In the genomic region with DNA sequence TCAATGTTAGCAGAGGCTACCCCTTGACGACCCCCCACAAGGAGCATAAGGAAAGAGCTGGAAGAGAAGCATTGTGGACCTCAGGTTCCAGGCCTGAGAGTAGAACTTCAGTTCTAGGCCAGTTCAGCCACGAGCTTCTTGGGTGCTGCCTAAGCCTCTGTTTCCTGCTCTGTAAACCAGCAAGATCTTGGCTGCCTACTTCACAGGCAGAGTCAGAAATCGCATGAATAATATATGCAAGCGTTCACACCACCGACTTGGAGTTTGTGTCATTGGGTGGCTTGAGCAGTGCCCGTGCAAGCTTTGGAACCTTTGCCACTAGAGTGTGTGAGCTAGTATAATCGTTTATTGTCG, we compare ENCODE assay signal across 16 mouse cellular contexts. TPM values are rescaled to one million over a fixed set of nuclear protein-coding genes. Genes with fewer than 3 reads are reported as not detected.
DNase-seq lines count a peak whose midpoint lies in the region; ATAC-seq and TF ChIP-seq lines count a peak whose summit lies in the region.
"Had no signal": no experiment of that assay in that cellular context is flagged by ENCODE, and none has a peak within 500 bp of the region (broad histone marks: within the 10 kb centered on the region; RNA-seq: fewer than 3 reads in every experiment).

No protein-coding gene starts in this region.

- no peak for TF ChIP-seq RAD21 in MEL (IDR thresholded peaks at IDR 0.05; ENCODE audit: low read depth, low read length)

- no peaks in the 10 kb centered on the region for H3K27me3 ChIP-seq in heart, embryonic 16.5 days (ENCODE audit: control insufficient read depth, insufficient read depth, low read length)
- H3K27me3 ChIP-seq in lung, embryonic 15.5 days = no peaks in the 10 kb centered on the region
- H3K27me3 ChIP-seq in MEL (ENCODE audit: control insufficient read depth in 1 of 2, insufficient read depth in 2 of 2, low read length in 2 of 2) = no peaks in the 10 kb centered on the region
- H3K27me3 ChIP-seq: embryonic facial prominence, embryonic 13.5 days; stomach, embryonic 15.5 days had no signal

- no peak overlapping the region for H3K4me3 ChIP-seq in heart, embryonic 16.5 days (ENCODE audit: low read length)
- no peak overlapping the region for H3K4me3 ChIP-seq in lung, embryonic 15.5 days
- H3K4me3 ChIP-seq in MEL (ENCODE audit: control insufficient read depth in 1 of 2, insufficient read depth in 1 of 2, low read depth in 2 of 2, low read length in 2 of 2) = no peak overlapping the region
- no peak overlapping the region for H3K4me3 ChIP-seq in embryonic fibroblast, embryonic 13.5 days (ENCODE audit: insufficient read depth, low read length)
- H3K4me3 ChIP-seq: embryonic facial prominence, embryonic 13.5 days; forebrain, embryonic 13.5 days; layer of hippocampus, adult 2 months; stomach, embryonic 15.5 days had no signal

- TF ChIP-seq CTCF in MEL (IDR thresholded peaks at IDR 0.05 in 2 of 3, conservative IDR thresholded peaks at IDR 0.05 in 1 of 3; ENCODE audit: control insufficient read depth in 1 of 3, insufficient read depth in 1 of 3, low read depth in 2 of 3, low read length in 3 of 3, poor library complexity in 1 of 3, severe bottlenecking in 1 of 3) = no peak
- TF ChIP-seq CTCF in embryonic fibroblast, embryonic 13.5 days (IDR thresholded peaks at IDR 0.05; ENCODE audit: borderline replicate concordance, insufficient read depth, low read length) = no peak

- no peak for ATAC-seq in heart, embryonic 16.5 days (replicated peaks; ENCODE audit: extremely low read depth, insufficient read depth, low FRiP score)
- ATAC-seq in lung, embryonic 15.5 days (ENCODE audit: borderline replicate concordance, extremely low read depth, low FRiP score, low TSS enrichment) = no peak
- ATAC-seq: forebrain, embryonic 13.5 days; intestine, postnatal 0 days had no signal

- H3K4me2 ChIP-seq in heart, embryonic 16.5 days (ENCODE audit: low read depth, low read length) = no peak overlapping the region
- H3K4me2 ChIP-seq in lung, embryonic 15.5 days = no peak overlapping the region
- H3K4me2 ChIP-seq: embryonic facial prominence, embryonic 13.5 days; forebrain, embryonic 13.5 days had no signal

- no peak for DNase-seq in heart, adult 8-10 months (ENCODE audit: low spot score)
- DNase-seq in lung, postnatal 25 days (ENCODE audit: low spot score) = no peak
- DNase-seq in MEL (ENCODE audit: low read depth, low spot score) = no peak
- DNase-seq in yolk sac, embryonic 10.5 days (ENCODE audit: low spot score) = no peak
- no peak for DNase-seq in layer of hippocampus, postnatal 10 days (ENCODE audit: low spot score in 2 of 2)
- DNase-seq: adrenal gland, postnatal 25 days; cerebellum, postnatal 36 days; midbrain, embryonic 14.5 days had no signal

- WGBS in heart, embryonic 16.5 days = 51% methylated on average over 8 of the region's 8 CpGs
- 35% methylated on average over 8 of the region's 8 CpGs for WGBS in lung, embryonic 15.5 days

- H3K9ac ChIP-seq in heart, embryonic 16.5 days (ENCODE audit: low read length) = no peak overlapping the region
- H3K9ac ChIP-seq in lung, embryonic 15.5 days = no peak overlapping the region
- no peak overlapping the region for H3K9ac ChIP-seq in MEL (ENCODE audit: control insufficient read depth, low read depth, low read length, poor library complexity, severe bottlenecking)
- H3K9ac ChIP-seq: forebrain, embryonic 13.5 days; stomach, embryonic 15.5 days had no signal

- H3K27ac ChIP-seq in heart, embryonic 16.5 days (ENCODE audit: low read length) = peak overlapping the region; percentile 79
- H3K27ac ChIP-seq in lung, embryonic 15.5 days = peak overlapping the region; percentile 85
- H3K27ac ChIP-seq in MEL (ENCODE audit: control insufficient read depth, low read depth, low read length) = peak overlapping the region; percentile 28; the same call in 1 of the 2 replicates
- peak overlapping the region; percentile 87 for H3K27ac ChIP-seq in embryonic fibroblast, embryonic 13.5 days (ENCODE audit: insufficient read depth, low read length)
- H3K27ac ChIP-seq: forebrain, embryonic 13.5 days; layer of hippocampus, adult 2 months had no signal

- peaks cover 54% of the 10 kb centered on the region for H3K4me1 ChIP-seq in heart, embryonic 16.5 days (ENCODE audit: control insufficient read depth, insufficient read depth, low read length)
- peaks cover 66% of the 10 kb centered on the region for H3K4me1 ChIP-seq in lung, embryonic 15.5 days
- peaks cover 46 to 83% of the 10 kb centered on the region in 2 experiments for H3K4me1 ChIP-seq in MEL (ENCODE audit: control insufficient read depth in 1 of 2, insufficient read depth in 2 of 2, low read length in 2 of 2)
- peaks cover 13% of the 10 kb centered on the region for H3K4me1 ChIP-seq in embryonic fibroblast, embryonic 13.5 days (ENCODE audit: control insufficient read depth, insufficient read depth, low read length)

- TF ChIP-seq POLR2A in MEL (IDR thresholded peaks at IDR 0.05; ENCODE audit: control insufficient read depth in 1 of 2, insufficient read depth in 1 of 2, low read depth in 1 of 2, low read length in 2 of 2, poor library complexity in 1 of 2) = no peak
- no peak for TF ChIP-seq POLR2A in embryonic fibroblast, embryonic 13.5 days (IDR thresholded peaks at IDR 0.05; ENCODE audit: low read depth, low read length)

- H3K9me3 ChIP-seq in heart, embryonic 16.5 days (replicated peaks; ENCODE audit: control insufficient read depth, low read length) = no peaks in the 10 kb centered on the region
- H3K9me3 ChIP-seq in lung, embryonic 15.5 days = no peaks in the 10 kb centered on the region
- H3K9me3 ChIP-seq in MEL (replicated peaks; ENCODE audit: insufficient read depth, low read length) = no peaks in the 10 kb centered on the region
- H3K9me3 ChIP-seq: embryonic facial prominence, embryonic 13.5 days; forebrain, embryonic 13.5 days; stomach, embryonic 15.5 days had no signal

- H3K79me2 ChIP-seq in MEL (ENCODE audit: control insufficient read depth, insufficient read depth, low read length, poor library complexity) = peaks cover 98% of the 10 kb centered on the region

- no peak for TF ChIP-seq EP300 in MEL (IDR thresholded peaks at IDR 0.05; ENCODE audit: low read depth in 1 of 2, low read length in 2 of 2)

- no peaks in the 10 kb centered on the region for H3K36me3 ChIP-seq in heart, embryonic 16.5 days (ENCODE audit: control insufficient read depth, insufficient read depth)
- H3K36me3 ChIP-seq in lung, embryonic 15.5 days = no peaks in the 10 kb centered on the region
- H3K36me3 ChIP-seq in MEL (ENCODE audit: control insufficient read depth in 1 of 2, insufficient read depth in 2 of 2, low read length in 2 of 2) = peaks cover 26 to 70% of the 10 kb centered on the region in 2 experiments
- H3K36me3 ChIP-seq: embryonic facial prominence, embryonic 13.5 days; stomach, embryonic 15.5 days had no signal

TF ChIP-seq in MEL, 35 proteins besides CTCF, POLR2A, EP300 and RAD21:
- no peak for TF ChIP-seq TBP (IDR thresholded peaks at IDR 0.05; ENCODE audit: low read depth, low read length)
- TF ChIP-seq USF1 (IDR thresholded peaks at IDR 0.05; ENCODE audit: low read depth, low read length) = no peak
- no peak for TF ChIP-seq UBTF (IDR thresholded peaks at IDR 0.05; ENCODE audit: borderline replicate concordance, insufficient read depth, low read depth, low read length)
- TF ChIP-seq RCOR1 (IDR thresholded peaks at IDR 0.05; ENCODE audit: low read depth, low read length) = no peak
- TF ChIP-seq POLR2AphosphoS2 (IDR thresholded peaks at IDR 0.05; ENCODE audit: low read length) = no peak
- no peak for TF ChIP-seq ETS1 (IDR thresholded peaks at IDR 0.05; ENCODE audit: low read depth, low read length)
- no peak for TF ChIP-seq MAX (IDR thresholded peaks at IDR 0.05; ENCODE audit: low read length)
- no peak for TF ChIP-seq GATA1 (IDR thresholded peaks at IDR 0.05; ENCODE audit: low read depth, low read length)
- TF ChIP-seq SMC3 (IDR thresholded peaks at IDR 0.05; ENCODE audit: low read depth, low read length) = no peak
- TF ChIP-seq HCFC1 (IDR thresholded peaks at IDR 0.05; ENCODE audit: low read depth, low read length) = no peak
- TF ChIP-seq ZNF384 (IDR thresholded peaks at IDR 0.05; ENCODE audit: low read depth, low read length) = no peak
- no peak for TF ChIP-seq ZC3H11A (IDR thresholded peaks at IDR 0.05; ENCODE audit: low read depth, low read length)
- TF ChIP-seq SIN3A (IDR thresholded peaks at IDR 0.05; ENCODE audit: low read length) = no peak
- TF ChIP-seq MAZ (IDR thresholded peaks at IDR 0.05; ENCODE audit: low read depth, low read length) = no peak
- no peak for TF ChIP-seq BHLHE40 (IDR thresholded peaks at IDR 0.05; ENCODE audit: borderline replicate concordance, low read depth, low read length)
- no peak for TF ChIP-seq ZMIZ1 (IDR thresholded peaks at IDR 0.05; ENCODE audit: low read depth, low read length)
- no peak for TF ChIP-seq MXI1 (IDR thresholded peaks at IDR 0.05; ENCODE audit: low read depth, low read length)
- TF ChIP-seq CHD2 (IDR thresholded peaks at IDR 0.05; ENCODE audit: low read length) = no peak
- TF ChIP-seq E2F4 (IDR thresholded peaks at IDR 0.05; ENCODE audit: borderline replicate concordance, low read depth, low read length) = no peak
- no peak for TF ChIP-seq GABPA (IDR thresholded peaks at IDR 0.05; ENCODE audit: low read depth, low read length)

RNA-seq across cellular contexts. Expression of a gene that starts 7.4 kb away (rescaled TPM):
- polyA plus RNA-seq in heart, embryonic 16.5 days (2015; fragmentation: Nextera tagmentation; extraction: Ambion mirVana) = 30.9 and 31.7 TPM in 2 replicates
- total RNA-seq in heart, adult 8-10 months (2022) = 10 to 100 TPM; 22.9 to 29.0 (median 26.5) TPM
- 40.6 and 44.7 TPM in 2 replicates for polyA plus RNA-seq in lung, embryonic 15.5 days (2015; fragmentation: Nextera tagmentation; extraction: Ambion mirVana)
- 100 and 102 TPM in 2 replicates for total RNA-seq in MEL (2012; rRNA removed)
- polyA plus RNA-seq in MEL (2012; ENCODE audit: insufficient read depth in 1 of 2, insufficient read length in 2 of 2, low read depth in 1 of 2, low replicate concordance in 2 of 2, missing spikeins in 1 of 2) = 100 to 1,000 TPM in 1 of 2 experiments, not detected in 1; 389 TPM
- 51.8 and 60.1 TPM in 2 replicates for polyA plus RNA-seq in embryonic fibroblast, embryonic 13.5 days (2011; ENCODE audit: insufficient read length, low read depth, missing spikeins)
- total RNA-seq in layer of hippocampus, postnatal 10 days (2021) = 10 to 100 TPM; 29.1 to 32.0 TPM

RNA-seq across cellular contexts. Expression of a gene that starts 58.6 kb away (rescaled TPM):
- polyA plus RNA-seq in heart, embryonic 16.5 days (2015; fragmentation: Nextera tagmentation; extraction: Ambion mirVana) = 71.0 and 76.0 TPM in 2 replicates
- 10 to 100 TPM; 63.6 to 76.6 (median 67.9) TPM for total RNA-seq in heart, adult 8-10 months (2022)
- 38.7 and 42.2 TPM in 2 replicates for polyA plus RNA-seq in lung, embryonic 15.5 days (2015; fragmentation: Nextera tagmentation; extraction: Ambion mirVana)
- total RNA-seq in MEL (2012; rRNA removed) = 116 and 136 TPM in 2 replicates
- polyA plus RNA-seq in MEL (2012; ENCODE audit: insufficient read depth in 1 of 2, insufficient read length in 2 of 2, low read depth in 1 of 2, low replicate concordance in 2 of 2, missing spikeins in 1 of 2) = 100 to 1,000 TPM in 1 of 2 experiments, not detected in 1; 299 TPM
- 136 and 167 TPM in 2 replicates for polyA plus RNA-seq in embryonic fibroblast, embryonic 13.5 days (2011; ENCODE audit: insufficient read length, low read depth, missing spikeins)
- total RNA-seq in layer of hippocampus, postnatal 10 days (2021) = 100 to 1,000 TPM; 104 to 118 TPM

Comparison
In these comparisons a context has a peak if more than half of its experiments do, and no peak if none do; other contexts are left out.
1. H3K27ac ChIP-seq: peak in every context shown above with its lines; median percentile 87 in embryonic fibroblast, embryonic 13.5 days; 85 in lung, embryonic 15.5 days; 79 in heart, embryonic 16.5 days; 28 in MEL.